7 mouse cellular contexts compared by ENCODE assay signal in genomic region chr2:59564029-59564611, GRCm38 (mm10). TPM values are rescaled to one million over a fixed set of nuclear protein-coding genes. Genes with fewer than 3 reads are reported as not detected.
A peak's percentile ranks its signal among the peaks of the same experiment; 100 is the strongest.
ATAC-seq lines count a peak whose summit lies in the region.
"Not testable (repeated sequence)": the region's sequence is repeated elsewhere in the genome, so short reads cannot be mapped to it uniquely, and the experiment has no call there.

No protein-coding gene starts in this region.

- H3K4me2 ChIP-seq in hindbrain, embryonic 16.5 days (ENCODE audit: low read length); kidney, embryonic 14.5 days (replicated peaks; ENCODE audit: low read depth, low read length); midbrain, embryonic 16.5 days (ENCODE audit: low read length); neural tube, embryonic 15.5 days: not testable (repeated sequence)

- not testable (repeated sequence) for H3K4me3 ChIP-seq in hindbrain, embryonic 16.5 days (ENCODE audit: low read length); kidney, embryonic 14.5 days (ENCODE audit: low read length); midbrain, embryonic 16.5 days (ENCODE audit: low read depth, low read length); neural tube, embryonic 15.5 days (replicated peaks)

- H3K4me1 ChIP-seq in hindbrain, embryonic 16.5 days (ENCODE audit: control insufficient read depth, insufficient read depth, low read depth, low read length); kidney, embryonic 14.5 days (ENCODE audit: control insufficient read depth, insufficient read depth, low read length); midbrain, embryonic 16.5 days (ENCODE audit: control insufficient read depth, insufficient read depth, low read length); neural tube, embryonic 15.5 days: not testable (repeated sequence)

- 91% methylated on average over 3 of the region's 10 CpGs for WGBS in hindbrain, embryonic 16.5 days
- WGBS in kidney, embryonic 14.5 days = 67% methylated on average over 3 of the region's 10 CpGs
- 97% methylated on average over 3 of the region's 10 CpGs for WGBS in midbrain, embryonic 16.5 days
- WGBS in neural tube, embryonic 15.5 days = 91% methylated on average over 3 of the region's 10 CpGs

- not testable (repeated sequence) for H3K9ac ChIP-seq in hindbrain, embryonic 16.5 days (ENCODE audit: low read depth, low read length); kidney, embryonic 14.5 days (ENCODE audit: low read depth, low read length); midbrain, embryonic 16.5 days (ENCODE audit: low read depth, low read length); neural tube, embryonic 15.5 days (replicated peaks)

- not testable (repeated sequence) for H3K27me3 ChIP-seq in hindbrain, embryonic 16.5 days (replicated peaks; ENCODE audit: control insufficient read depth, insufficient read depth, low read length); kidney, embryonic 14.5 days (ENCODE audit: control insufficient read depth, insufficient read depth, low read length); midbrain, embryonic 16.5 days (ENCODE audit: control insufficient read depth, insufficient read depth, low read depth, low read length); neural tube, embryonic 15.5 days (replicated peaks)

- H3K36me3 ChIP-seq in hindbrain, embryonic 16.5 days (ENCODE audit: control insufficient read depth, insufficient read depth, low read length); kidney, embryonic 14.5 days (ENCODE audit: control insufficient read depth, insufficient read depth, low read length); midbrain, embryonic 16.5 days (ENCODE audit: control insufficient read depth, insufficient read depth, low read length); neural tube, embryonic 15.5 days: not testable (repeated sequence)

- not testable (repeated sequence) for H3K27ac ChIP-seq in hindbrain, embryonic 16.5 days (ENCODE audit: low read depth, low read length); kidney, embryonic 14.5 days (ENCODE audit: low read depth, low read length); midbrain, embryonic 16.5 days (ENCODE audit: low read length); neural tube, embryonic 15.5 days (replicated peaks)

- peak; percentile 55 for ATAC-seq in erythroblast, adult 5-6 weeks (replicated peaks; ENCODE audit: low FRiP score, poor library complexity, severe bottlenecking)
- peak; percentile 30 for ATAC-seq in granulocyte monocyte progenitor cell, adult 5-6 weeks (replicated peaks; ENCODE audit: poor library complexity, severe bottlenecking)
- 0 out of 2 replicates have a peak, but pooled peaks have one; percentile 54 for ATAC-seq in hindbrain, embryonic 16.5 days
- peak; percentile 34; the same call in 1 of the 2 replicates for ATAC-seq in kidney, embryonic 14.5 days (ENCODE audit: low FRiP score, low TSS enrichment)
- ATAC-seq in megakaryocyte-erythroid progenitor cell, adult 5-6 weeks (replicated peaks; ENCODE audit: low FRiP score, low TSS enrichment, poor library complexity, severe bottlenecking) = peak; percentile 41; the same call in 1 of the 2 replicates
- ATAC-seq in midbrain, embryonic 16.5 days = peak; percentile 42
- ATAC-seq in neural tube, embryonic 15.5 days (ENCODE audit: low FRiP score) = peak; percentile 39; the same call in 1 of the 2 replicates

- H3K9me3 ChIP-seq in hindbrain, embryonic 16.5 days (ENCODE audit: control insufficient read depth, low read length); kidney, embryonic 14.5 days (ENCODE audit: control insufficient read depth, low read length); midbrain, embryonic 16.5 days (replicated peaks; ENCODE audit: control insufficient read depth, low read length, poor library complexity, severe bottlenecking); neural tube, embryonic 15.5 days (replicated peaks): not testable (repeated sequence)

RNA-seq across cellular contexts. Expression of gene Tanc1, which starts 47.7 kb away (rescaled TPM):
- 0.84 and 3.3 TPM in 2 replicates for total RNA-seq in erythroblast, adult 5-6 weeks (2015; ENCODE audit: low replicate concordance)
- total RNA-seq in erythroblast, adult 5-6 weeks (2017; ENCODE audit: low replicate concordance) = 1.1 and 3.4 TPM in 2 replicates
- 3.2 and 15.6 TPM in 2 replicates for total RNA-seq in granulocyte monocyte progenitor cell, adult 5-6 weeks (2014; fragmentation: Nextera tagmentation)
- total RNA-seq in granulocyte monocyte progenitor cell, adult 5-6 weeks (2017) = 2.0 and 3.6 TPM in 2 replicates
- polyA plus RNA-seq in hindbrain, embryonic 16.5 days (2015; fragmentation: Nextera tagmentation; extraction: Ambion mirVana) = 7.2 and 7.4 TPM in 2 replicates
- 31.3 and 43.8 TPM in 2 replicates for polyA plus RNA-seq in kidney, embryonic 14.5 days (2014; fragmentation: Nextera tagmentation; extraction: Ambion mirVana)
- 4.5 and 7.9 TPM in 2 replicates for total RNA-seq in megakaryocyte-erythroid progenitor cell, adult 5-6 weeks (2014; fragmentation: Nextera tagmentation)
- 3.5 and 4.6 TPM in 2 replicates for total RNA-seq in megakaryocyte-erythroid progenitor cell, adult 5-6 weeks (2017)
- 4.2 and 4.5 TPM in 2 replicates for polyA plus RNA-seq in midbrain, embryonic 16.5 days (2015; fragmentation: Nextera tagmentation; extraction: Ambion mirVana)
- 8.5 and 11.7 TPM in 2 replicates for polyA plus RNA-seq in neural tube, embryonic 15.5 days (2015; fragmentation: Nextera tagmentation; extraction: Ambion mirVana)
